Comparison of ENCODE assay signal across 14 mouse cellular contexts in genomic region chr5:135907256-135907655, GRCm38 (mm10). TPM values are rescaled to one million over a fixed set of nuclear protein-coding genes. Genes with fewer than 3 reads are reported as not detected.
DNase-seq lines count a peak whose midpoint lies in the region; ATAC-seq and TF ChIP-seq lines count a peak whose summit lies in the region.
"Had no signal": no experiment of that assay in that cellular context is flagged by ENCODE, and none has a peak within 500 bp of the region (broad histone marks: within the 10 kb centered on the region; RNA-seq: fewer than 3 reads in every experiment).

No protein-coding gene starts in this region.

- DNase-seq in heart, adult 2 months, result peak; percentile 73 to 86
- peak; percentile 90 for DNase-seq in adrenal gland, adult 2 months
- peak; percentile 86 for DNase-seq in heart, adult 8-10 months (ENCODE audit: low spot score)
- DNase-seq in urinary bladder, postnatal 4 days (ENCODE audit: low spot score in 2 of 2), result no peak
- no peak for DNase-seq in retina, postnatal 1 day
- no peak for DNase-seq in cerebellum, postnatal 14 days
- DNase-seq: kidney, postnatal 4 days had no signal

- no peak for ATAC-seq in heart, embryonic 11.5 days (replicated peaks; ENCODE audit: insufficient number of reproducible peaks, low FRiP score, low TSS enrichment)
- peak; percentile 16 for ATAC-seq in lung, embryonic 16.5 days (ENCODE audit: low read depth)

- 37% methylated on average over 13 of the region's 13 CpGs for WGBS in heart, adult 2 months
- WGBS in heart, embryonic 11.5 days (ENCODE audit: insufficient replicate concordance), result 82% methylated on average over 13 of the region's 13 CpGs
- 62% methylated on average over 13 of the region's 13 CpGs for WGBS in lung, embryonic 16.5 days

- TF ChIP-seq POLR2A in heart, adult 2 months (IDR thresholded peaks at IDR 0.05; ENCODE audit: insufficient read depth, low read depth, low read length), result peak; percentile 51

- no peak for TF ChIP-seq CTCF in heart, adult 2 months (IDR thresholded peaks at IDR 0.05)

- no peaks in the 10 kb centered on the region for H3K79me2 ChIP-seq in heart, adult 2 months (replicated peaks; ENCODE audit: control insufficient read depth, insufficient read depth, low read length)

- no peaks in the 10 kb centered on the region; the same call in none of the 2 replicates for H3K36me3 ChIP-seq in heart, adult 2 months (ENCODE audit: control insufficient read depth, insufficient read depth, low read length)
- peaks cover 23% of the 10 kb centered on the region for H3K36me3 ChIP-seq in heart, embryonic 11.5 days (ENCODE audit: control insufficient read depth, insufficient read depth, low read length)
- H3K36me3 ChIP-seq in lung, embryonic 16.5 days (ENCODE audit: control insufficient read depth, insufficient read depth, low read length), result peaks cover 26% of the 10 kb centered on the region

- peak overlapping the region; percentile 45; the same call in 1 of the 2 replicates for H3K9ac ChIP-seq in heart, adult 2 months (ENCODE audit: low read depth, low read length)
- no peak overlapping the region for H3K9ac ChIP-seq in heart, embryonic 11.5 days (ENCODE audit: low read depth, low read length)
- 0 out of 2 replicates have a peak overlapping the region, but pooled peaks have one; percentile 24 for H3K9ac ChIP-seq in lung, embryonic 16.5 days (ENCODE audit: low read length)
- H3K9ac ChIP-seq: embryonic facial prominence, embryonic 13.5 days; neural tube, embryonic 13.5 days; stomach, embryonic 15.5 days had no signal

- no peak overlapping the region for H3K4me3 ChIP-seq in heart, adult 2 months
- H3K4me3 ChIP-seq in heart, embryonic 11.5 days (ENCODE audit: low read depth, low read length), result no peak overlapping the region
- H3K4me3 ChIP-seq in lung, embryonic 16.5 days (ENCODE audit: low read length), result no peak overlapping the region
- H3K4me3 ChIP-seq: embryonic facial prominence, embryonic 13.5 days; neural tube, embryonic 13.5 days; stomach, embryonic 15.5 days had no signal

- no peaks in the 10 kb centered on the region for H3K9me3 ChIP-seq in heart, embryonic 11.5 days (replicated peaks; ENCODE audit: control insufficient read depth, low read length)
- no peaks in the 10 kb centered on the region for H3K9me3 ChIP-seq in lung, embryonic 16.5 days (ENCODE audit: control insufficient read depth, low read length)
- H3K9me3 ChIP-seq: embryonic facial prominence, embryonic 13.5 days; neural tube, embryonic 13.5 days; stomach, embryonic 15.5 days had no signal

- H3K27me3 ChIP-seq in heart, adult 2 months (ENCODE audit: control insufficient read depth, insufficient read depth, low read length), result no peaks in the 10 kb centered on the region
- no peaks in the 10 kb centered on the region for H3K27me3 ChIP-seq in heart, embryonic 11.5 days (ENCODE audit: control insufficient read depth, insufficient read depth, low read length)
- no peaks in the 10 kb centered on the region for H3K27me3 ChIP-seq in lung, embryonic 16.5 days (ENCODE audit: control insufficient read depth, insufficient read depth, low read depth, low read length)
- H3K27me3 ChIP-seq: CH12.LX; embryonic facial prominence, embryonic 13.5 days; neural tube, embryonic 13.5 days; stomach, embryonic 15.5 days had no signal

- no peak overlapping the region for H3K4me2 ChIP-seq in heart, embryonic 11.5 days
- no peak overlapping the region for H3K4me2 ChIP-seq in lung, embryonic 16.5 days (ENCODE audit: low read depth, low read length)
- H3K4me2 ChIP-seq: embryonic facial prominence, embryonic 13.5 days; neural tube, embryonic 13.5 days; stomach, embryonic 15.5 days had no signal

- H3K27ac ChIP-seq in heart, adult 2 months, result peak overlapping the region; percentile 89
- H3K27ac ChIP-seq in heart, embryonic 11.5 days (ENCODE audit: low read depth, low read length), result no peak overlapping the region
- peak overlapping the region; percentile 77 for H3K27ac ChIP-seq in lung, embryonic 16.5 days (ENCODE audit: low read length)
- H3K27ac ChIP-seq: embryonic facial prominence, embryonic 13.5 days; neural tube, embryonic 13.5 days; stomach, embryonic 15.5 days had no signal

- H3K4me1 ChIP-seq in heart, adult 2 months (ENCODE audit: control insufficient read depth, insufficient read depth, low read length), result peaks cover 15% of the 10 kb centered on the region
- H3K4me1 ChIP-seq in heart, embryonic 11.5 days (ENCODE audit: control insufficient read depth, insufficient read depth, low read length), result peaks cover 9% of the 10 kb centered on the region; the same call in 1 of the 2 replicates
- H3K4me1 ChIP-seq in lung, embryonic 16.5 days (replicated peaks; ENCODE audit: control insufficient read depth, insufficient read depth, low read length), result peaks cover 32% of the 10 kb centered on the region

- intact Hi-C loops in heart, adult 2 months (cut with DNase I), result no loop called here

- peak; percentile 94 for TF ChIP-seq EP300 in heart, adult 2 months (IDR thresholded peaks at IDR 0.05; ENCODE audit: insufficient read depth, low read depth, low read length)

RNA-seq across cellular contexts. Expression of gene Hspb1, which starts 19.5 kb away (rescaled TPM):
- total RNA-seq in heart, adult 2 months (2021), result 100 to 1,000 TPM; 434 to 446 TPM
- 427 and 635 TPM in 2 replicates for polyA plus RNA-seq in heart, adult 2 months (2012; rRNA removed)
- polyA plus RNA-seq in heart, embryonic 11.5 days (2014; fragmentation: Nextera tagmentation; extraction: Ambion mirVana), result 815 and 827 TPM in 2 replicates
- 100 to 1,000 TPM; 236 to 614 TPM for total RNA-seq in adrenal gland, adult 2 months (2021)
- 309 and 678 TPM in 2 replicates for polyA plus RNA-seq in adrenal gland, adult 2 months (2012; rRNA removed)
- 100 to 1,000 TPM; 312 to 583 (median 421) TPM for total RNA-seq in heart, adult 8-10 months (2022)
- 126 and 127 TPM in 2 replicates for polyA plus RNA-seq in lung, embryonic 16.5 days (2015; fragmentation: Nextera tagmentation; extraction: Ambion mirVana)
- total RNA-seq: megakaryocyte, adult 5-6 weeks had no signal

RNA-seq across cellular contexts. Expression of gene Ywhag, which starts 27.2 kb away (rescaled TPM):
- 100 to 1,000 TPM; 275 to 304 TPM for total RNA-seq in heart, adult 2 months (2021)
- 99.0 and 116 TPM in 2 replicates for polyA plus RNA-seq in heart, adult 2 months (2012; rRNA removed)
- 103 and 108 TPM in 2 replicates for polyA plus RNA-seq in heart, embryonic 11.5 days (2014; fragmentation: Nextera tagmentation; extraction: Ambion mirVana)
- 100 to 1,000 TPM; 563 to 611 TPM for total RNA-seq in adrenal gland, adult 2 months (2021)
- 227 and 268 TPM in 2 replicates for polyA plus RNA-seq in adrenal gland, adult 2 months (2012; rRNA removed)
- 100 to 1,000 TPM; 265 to 313 (median 289) TPM for total RNA-seq in heart, adult 8-10 months (2022)
- polyA plus RNA-seq in lung, embryonic 16.5 days (2015; fragmentation: Nextera tagmentation; extraction: Ambion mirVana), result 150 and 155 TPM in 2 replicates

Comparison
In these comparisons a context has a peak if more than half of its experiments do, and no peak if none do; other contexts are left out.
1. DNase-seq: peak in heart, adult 2 months (2 of 2), adrenal gland, adult 2 months (single experiment) and heart, adult 8-10 months (single experiment); none in urinary bladder, postnatal 4 days (0 of 2), retina, postnatal 1 day (single experiment) and cerebellum, postnatal 14 days (0 of 2).